Mouse (Mus musculus) cerebellum, adult 11-12 months (tissue): ENCODE data around the gene Ercc5.

Experiments used
- DNase-seq: peaks from one replicate; pipeline ENCODE4 v3.0.0; 2022

The Ercc5 gene

GRCm38 (mm10) chr1:44178086-44178485 is 30.5 kb downstream of the Ercc5 start:
- no peak for DNase-seq

GRCm38 (mm10) chr1:44186396-44186795 is 38.9 kb downstream of the Ercc5 start:
- DNase-seq = no peak

- DNase-seq = no peak
These were observed 51.0 kb downstream of the Ercc5 start for GRCm38 (mm10) chr1:44198273-44199171.

DNA sequence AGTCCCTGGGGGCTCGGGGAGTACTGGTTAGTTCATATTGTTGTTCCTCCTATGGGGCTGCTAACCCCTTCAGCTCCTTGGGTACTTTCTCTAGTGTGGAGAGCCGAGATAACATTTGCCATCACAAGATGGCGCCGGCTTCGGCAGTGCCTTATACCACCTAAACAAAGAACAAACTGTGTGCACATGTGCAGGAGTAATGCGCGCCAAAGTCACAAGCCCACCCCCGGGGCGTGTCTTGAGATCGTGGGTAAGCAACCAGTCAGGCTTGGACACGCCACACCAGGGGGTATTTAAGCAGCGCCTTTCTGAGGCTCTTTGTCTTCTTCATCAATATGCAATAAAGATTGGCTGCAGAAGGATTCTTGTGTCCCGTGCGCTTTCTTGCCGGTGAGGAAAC is 55.3 kb downstream of the Ercc5 start:
- no peak for DNase-seq

DNA sequence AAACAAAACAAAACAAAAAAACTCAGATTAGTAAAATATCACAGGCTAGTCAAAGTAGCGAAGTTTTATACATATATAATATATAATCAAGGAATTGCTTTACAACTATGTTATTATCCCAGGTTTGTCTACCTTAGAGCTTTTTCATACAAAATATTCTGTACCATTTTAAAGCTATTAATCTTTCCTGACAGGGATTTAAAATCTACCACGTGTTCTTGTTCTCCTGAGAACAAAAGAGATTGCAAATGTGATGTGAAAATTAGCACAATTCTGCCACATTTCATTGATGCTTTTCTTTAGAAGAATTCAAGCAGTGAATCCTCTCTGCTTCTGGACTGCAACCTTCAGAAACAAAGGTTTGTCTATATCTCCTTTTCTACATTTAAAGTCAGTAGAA is 66.9 kb downstream of the Ercc5 start:
- no peak for DNase-seq

- no peak for DNase-seq
These were observed 69.0 kb downstream of the Ercc5 start for GRCm38 (mm10) chr1:44216352-44217116.

DNA sequence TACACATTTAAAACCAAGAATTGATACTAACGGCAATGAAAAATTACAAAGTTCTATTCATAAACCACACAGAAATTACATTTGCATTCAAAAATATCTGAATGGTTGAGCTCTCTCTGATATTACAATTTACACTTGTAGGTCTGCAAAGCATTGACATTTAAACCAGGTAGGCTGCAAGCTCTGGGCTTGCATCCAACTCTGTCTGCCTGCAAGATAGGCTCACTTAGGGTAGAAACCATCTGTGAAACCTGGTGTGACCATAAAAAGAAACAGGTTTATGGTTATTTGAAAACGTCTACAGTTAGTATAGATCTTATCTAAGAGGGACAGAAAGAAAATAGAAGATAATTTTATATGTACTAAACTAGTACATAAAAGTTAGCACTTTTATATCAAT is 69.6 kb downstream of the Ercc5 start:
- DNase-seq = peak; percentile 68

DNA sequence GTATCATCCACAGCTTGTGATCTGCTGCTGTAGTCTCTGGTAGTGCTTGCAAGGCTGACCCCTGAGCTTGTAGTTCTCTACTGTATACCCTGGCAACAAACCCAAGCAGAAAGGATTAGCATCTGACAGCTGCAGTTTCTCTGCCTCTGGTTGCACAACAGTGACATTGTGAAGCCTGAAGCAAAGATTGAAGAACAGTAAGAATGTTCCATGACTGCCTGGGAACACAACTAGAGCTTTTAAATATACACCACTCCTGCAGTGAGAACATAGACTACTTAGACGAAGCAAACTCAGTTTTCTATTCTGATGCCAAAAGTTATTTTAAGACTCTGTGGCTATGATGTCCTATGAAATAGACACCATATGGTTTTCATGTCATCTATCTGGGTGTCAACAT is 71.3 kb downstream of the Ercc5 start, which contains the start of gene Mettl21e:
Gene Mettl21e (minus strand): TSS at position 86 of the 400 bp plus-strand sequence.
- no peak for DNase-seq

- DNase-seq = no peak
These were observed 81.5 kb downstream of the Ercc5 start for GRCm38 (mm10) chr1:44229044-44229443.
